Mouse (Mus musculus): ENCODE results near the gene Dnajc30.
"Not testable (repeated sequence)": the region's sequence is repeated elsewhere in the genome, so short reads cannot be mapped to it uniquely, and the experiment has no call there.

Dnajc30 gene

GRCm38 (mm10) chr5:135063629-135064381, at the start of gene Dnajc30:
Gene Dnajc30, plus strand, starts transcription at chr5:135064202.
- DNase-seq (ENCODE audit: low spot score in 2 of 2): peak; percentile 95 to 97

- peak; percentile 69 to 88 for DNase-seq (ENCODE audit: low spot score in 2 of 2)
These were observed 48.5 kb upstream of the Dnajc30 start for GRCm38 (mm10) chr5:135015497-135015896.

- no peak for DNase-seq (ENCODE audit: low spot score in 2 of 2)
These were observed 47.7 kb upstream of the Dnajc30 start for GRCm38 (mm10) chr5:135016224-135016759.

GRCm38 (mm10) chr5:135021814-135022213, 42.2 kb upstream of the Dnajc30 start:
- DNase-seq (ENCODE audit: low spot score in 2 of 2): no peak

GRCm38 (mm10) chr5:135023344-135024173, 40.4 kb upstream of the Dnajc30 start, which contains the start of gene Stx1a:
Gene Stx1a, plus strand, starts transcription at chr5:135023482.
- DNase-seq (ENCODE audit: low spot score in 2 of 2): peak; percentile 89 to 90

GRCm38 (mm10) chr5:135024665-135025224, 39.3 kb upstream of the Dnajc30 start:
- DNase-seq (ENCODE audit: low spot score in 2 of 2): no peak

- DNase-seq (ENCODE audit: low spot score in 2 of 2): no peak
These were observed 38.1 kb upstream of the Dnajc30 start for GRCm38 (mm10) chr5:135025899-135026298.

- DNase-seq (ENCODE audit: low spot score in 2 of 2): no peak
These were observed 34.8 kb upstream of the Dnajc30 start for GRCm38 (mm10) chr5:135029007-135029854.

GRCm38 (mm10) chr5:135032581-135032980, 31.4 kb upstream of the Dnajc30 start:
- DNase-seq (ENCODE audit: low spot score in 2 of 2): no peak

GRCm38 (mm10) chr5:135034593-135034992, 29.4 kb upstream of the Dnajc30 start:
- no peak for DNase-seq (ENCODE audit: low spot score in 2 of 2)

- no peak for DNase-seq (ENCODE audit: low spot score in 2 of 2)
These were observed 28.2 kb upstream of the Dnajc30 start for GRCm38 (mm10) chr5:135035608-135036359.

GRCm38 (mm10) chr5:135037946-135038345, 26.1 kb upstream of the Dnajc30 start:
- no peak for DNase-seq (ENCODE audit: low spot score in 2 of 2)

GRCm38 (mm10) chr5:135039541-135039940, 24.5 kb upstream of the Dnajc30 start:
- DNase-seq (ENCODE audit: low spot score in 2 of 2): no peak

- DNase-seq (ENCODE audit: low spot score in 2 of 2): no peak
These were observed 23.9 kb upstream of the Dnajc30 start for GRCm38 (mm10) chr5:135040059-135040458.

GRCm38 (mm10) chr5:135040777-135041176, 23.2 kb upstream of the Dnajc30 start:
- no peak for DNase-seq (ENCODE audit: low spot score in 2 of 2)

GRCm38 (mm10) chr5:135042105-135042788, 21.8 kb upstream of the Dnajc30 start:
- DNase-seq (ENCODE audit: low spot score in 2 of 2): no peak

- DNase-seq (ENCODE audit: low spot score in 2 of 2): no peak
These were observed 19.4 kb upstream of the Dnajc30 start for GRCm38 (mm10) chr5:135044575-135044974.

GRCm38 (mm10) chr5:135048539-135048938, 15.5 kb upstream of the Dnajc30 start:
- no peak for DNase-seq (ENCODE audit: low spot score in 2 of 2)

GRCm38 (mm10) chr5:135049268-135049667, 14.7 kb upstream of the Dnajc30 start:
- DNase-seq (ENCODE audit: low spot score in 2 of 2): not testable (repeated sequence)

GRCm38 (mm10) chr5:135053356-135053755, 10.6 kb upstream of the Dnajc30 start:
- no peak for DNase-seq (ENCODE audit: low spot score in 2 of 2)

Data from thymus, postnatal 10 days (tissue).